Mouse (Mus musculus) thymus, adult 18-20 months (tissue): Measurements from ENCODE around the gene Bola2.

ENCODE experiments used
- DNase-seq, 2 experiments: peaks; one replicate each; pipeline ENCODE4 v3.0.0; 2022; ENCODE audit warnings: mixed read lengths in 2 of 2

The Bola2 gene

GRCm38 (mm10) chr7:126690737-126691136, 4.5 kb upstream of the Bola2 start:
- no peak for DNase-seq

GRCm38 (mm10) chr7:126691676-126692075, 3.5 kb upstream of the Bola2 start:
- no peak for DNase-seq

GRCm38 (mm10) chr7:126692426-126692825, 2.8 kb upstream of the Bola2 start:
- no peak for DNase-seq

- DNase-seq: peak; percentile 58 to 69
Measured at GRCm38 (mm10) chr7:126693256-126693655, 1.9 kb upstream of the Bola2 start.

- no peak for DNase-seq
Measured at GRCm38 (mm10) chr7:126693781-126694180, 1.4 kb upstream of the Bola2 start.

GRCm38 (mm10) chr7:126694441-126695051, 655 bp upstream of the Bola2 start:
- DNase-seq: peak in 1 of 2 experiments; percentile 20

GRCm38 (mm10) chr7:126695631-126696207, 518 bp downstream of the Bola2 start, which contains the start of gene Slx1b:
TSS of gene Slx1b (minus strand) at chr7:126695784.
- DNase-seq: peak; percentile 91 to 93

GRCm38 (mm10) chr7:126696303-126696702, 1.1 kb downstream of the Bola2 start:
- DNase-seq: no peak

GRCm38 (mm10) chr7:126696886-126697285, 1.7 kb downstream of the Bola2 start:
- DNase-seq: no peak

- DNase-seq: no peak
Measured at GRCm38 (mm10) chr7:126697838-126698237, 2.6 kb downstream of the Bola2 start.

- peak in 1 of 2 experiments; percentile 36 for DNase-seq
Measured at GRCm38 (mm10) chr7:126700063-126701015, 5.1 kb downstream of the Bola2 start.

GRCm38 (mm10) chr7:126701070-126701469, 5.9 kb downstream of the Bola2 start:
- DNase-seq: peak; percentile 85 to 90

- peak; percentile 22 to 46 for DNase-seq
Measured at GRCm38 (mm10) chr7:126701559-126702357, 6.6 kb downstream of the Bola2 start.

- DNase-seq: peak; percentile 68 to 85
Measured at GRCm38 (mm10) chr7:126702358-126702757, 7.2 kb downstream of the Bola2 start.

- DNase-seq: peak; percentile 63 to 77
Measured at GRCm38 (mm10) chr7:126702861-126703756, 7.9 kb downstream of the Bola2 start.

- DNase-seq: peak in 1 of 2 experiments; percentile 37
Measured at GRCm38 (mm10) chr7:126703757-126704077, 8.5 kb downstream of the Bola2 start.

- DNase-seq: peak; percentile 86 to 90
Measured at GRCm38 (mm10) chr7:126704121-126704980, 9.2 kb downstream of the Bola2 start.

- DNase-seq: peak; percentile 74 to 87
Measured at GRCm38 (mm10) chr7:126707442-126708174, 12.4 kb downstream of the Bola2 start, which contains the start of gene Coro1a. TSS of gene Coro1a (minus strand) at chr7:126707787.

- no peak for DNase-seq
Measured at GRCm38 (mm10) chr7:126708175-126708952, 13.2 kb downstream of the Bola2 start.
